Mouse (Mus musculus) lung, postnatal 4 days (tissue): ENCODE results near the gene Pnpla2.
"Not testable (repeated sequence)": the region's sequence is repeated elsewhere in the genome, so short reads cannot be mapped to it uniquely, and the experiment has no call there.

Source experiments
- DNase-seq, 2 experiments: peaks; one replicate each; pipeline ENCODE4 v3.0.0; 2021

The Pnpla2 gene

DNA sequence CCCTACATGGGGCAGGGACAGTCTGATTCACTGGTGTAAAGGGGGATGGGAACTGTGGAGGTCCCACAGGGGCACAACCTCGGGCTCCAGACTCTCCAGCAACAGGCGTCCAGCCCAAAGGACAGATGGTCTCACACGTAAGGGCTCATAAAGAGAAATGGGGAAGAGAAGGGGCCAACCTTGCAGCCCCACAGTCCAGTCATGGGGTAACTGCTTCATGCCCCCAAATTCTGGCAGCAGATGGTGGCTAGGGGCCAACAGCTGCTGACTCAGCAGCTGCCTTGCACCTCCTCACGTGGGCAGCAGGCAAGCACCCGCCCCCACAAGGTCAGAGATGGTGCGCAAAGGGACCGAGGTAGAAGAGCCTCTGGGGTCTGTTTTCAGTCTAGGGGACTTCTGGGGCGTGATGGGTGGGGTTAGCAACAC is 22.8 kb upstream of the Pnpla2 start:
- no peak for DNase-seq

GRCm38 (mm10) chr7:141432741-141433516 is 22.1 kb upstream of the Pnpla2 start:
- no peak for DNase-seq

- no peak for DNase-seq
Measured at GRCm38 (mm10) chr7:141433517-141434400, 21.2 kb upstream of the Pnpla2 start.

DNA sequence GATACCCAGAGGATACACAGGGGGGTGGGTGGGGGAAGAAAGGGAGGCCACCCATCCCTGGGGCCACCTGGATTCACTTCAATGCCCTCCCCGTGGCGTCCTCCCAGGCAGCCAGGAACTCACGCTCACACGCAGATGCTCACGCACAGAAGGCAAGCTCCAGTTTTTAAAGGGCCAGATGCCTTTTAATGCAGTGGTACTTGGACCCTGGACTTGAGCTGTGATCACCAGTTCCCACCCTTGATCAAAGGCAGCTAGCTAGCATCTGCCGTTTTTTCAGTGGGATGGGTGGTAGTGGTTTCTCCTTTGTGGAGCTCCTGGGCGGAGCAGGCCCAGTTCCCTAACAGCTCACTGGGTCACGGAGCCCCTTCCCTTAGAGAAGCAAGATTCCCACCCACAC is 20.5 kb upstream of the Pnpla2 start:
- no peak for DNase-seq

- DNase-seq: peak; percentile 53 to 61
Measured at GRCm38 (mm10) chr7:141435129-141435855, 19.7 kb upstream of the Pnpla2 start.

GRCm38 (mm10) chr7:141435856-141436522 is 19.0 kb upstream of the Pnpla2 start:
- no peak for DNase-seq

DNA sequence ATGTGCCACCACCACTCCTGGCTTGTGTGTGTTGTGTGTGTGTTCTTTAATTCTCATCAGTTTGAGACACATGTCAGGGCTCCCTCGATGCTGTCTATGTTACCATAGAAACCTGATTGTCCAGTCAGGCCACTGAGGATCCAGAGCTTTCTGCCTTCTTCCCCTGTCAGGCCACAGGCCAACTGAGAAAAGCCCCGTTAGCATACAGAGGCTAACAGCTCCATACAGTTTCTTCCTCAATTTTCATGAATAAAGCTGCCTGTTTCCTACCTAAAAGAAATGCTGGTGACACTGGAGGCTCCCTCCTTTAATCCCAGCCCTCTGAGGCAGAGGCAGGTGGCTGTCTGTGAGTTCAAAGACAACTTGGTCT is 18.5 kb upstream of the Pnpla2 start:
- DNase-seq: no peak

- peak; percentile 87 to 89 for DNase-seq
Measured at GRCm38 (mm10) chr7:141437178-141438120, 17.5 kb upstream of the Pnpla2 start, which contains the start of gene Slc25a22. TSS of gene Slc25a22 (minus strand) at chr7:141437892.

- no peak for DNase-seq
Measured at GRCm38 (mm10) chr7:141438201-141438968, 16.6 kb upstream of the Pnpla2 start.

GRCm38 (mm10) chr7:141439140-141439679 is 15.8 kb upstream of the Pnpla2 start:
- no peak for DNase-seq

DNA sequence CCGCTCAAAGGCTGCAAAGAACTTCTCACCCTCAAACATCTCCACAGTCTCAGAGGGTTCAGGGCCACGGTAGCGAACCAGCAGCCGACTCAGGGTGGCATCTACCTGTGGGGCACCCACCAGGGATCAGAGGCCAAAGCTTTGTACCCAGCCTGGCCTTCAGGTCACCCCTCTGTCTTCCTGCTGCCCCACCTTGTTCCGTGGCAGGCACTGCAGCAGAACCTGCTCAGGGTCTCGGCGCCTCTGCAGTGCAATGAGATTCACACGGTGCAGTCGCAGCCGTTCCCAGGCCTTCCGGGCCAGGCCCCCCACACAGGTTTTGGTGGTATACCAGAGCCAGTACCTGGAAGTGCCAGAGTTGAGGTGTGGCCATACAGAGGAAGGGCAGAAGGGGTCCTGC is 15.2 kb upstream of the Pnpla2 start:
- DNase-seq: no peak

DNA sequence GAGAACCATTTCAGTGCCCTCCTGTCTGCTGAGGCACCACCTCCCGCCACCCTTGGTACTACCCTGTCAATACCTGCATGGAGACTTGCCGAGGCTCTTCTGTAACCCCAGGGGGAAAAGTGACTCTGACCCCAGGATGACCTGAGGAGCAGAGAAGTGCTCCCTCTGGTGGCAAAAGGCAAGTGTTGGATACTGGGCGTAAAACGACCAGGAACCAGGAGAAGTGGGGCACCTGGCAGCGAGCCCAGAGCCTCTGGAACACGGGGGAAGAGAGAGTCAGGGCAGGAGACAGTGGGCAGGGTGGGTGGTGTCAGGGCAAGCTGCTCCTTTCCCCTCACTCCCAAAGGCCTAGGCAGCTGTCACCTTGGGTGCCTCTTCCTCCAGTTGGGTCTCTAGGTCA is 14.4 kb upstream of the Pnpla2 start:
- DNase-seq: peak; percentile 73 to 81

- peak in 1 of 2 experiments; percentile 26 for DNase-seq
Measured at GRCm38 (mm10) chr7:141441460-141441859, 13.5 kb upstream of the Pnpla2 start.

DNA sequence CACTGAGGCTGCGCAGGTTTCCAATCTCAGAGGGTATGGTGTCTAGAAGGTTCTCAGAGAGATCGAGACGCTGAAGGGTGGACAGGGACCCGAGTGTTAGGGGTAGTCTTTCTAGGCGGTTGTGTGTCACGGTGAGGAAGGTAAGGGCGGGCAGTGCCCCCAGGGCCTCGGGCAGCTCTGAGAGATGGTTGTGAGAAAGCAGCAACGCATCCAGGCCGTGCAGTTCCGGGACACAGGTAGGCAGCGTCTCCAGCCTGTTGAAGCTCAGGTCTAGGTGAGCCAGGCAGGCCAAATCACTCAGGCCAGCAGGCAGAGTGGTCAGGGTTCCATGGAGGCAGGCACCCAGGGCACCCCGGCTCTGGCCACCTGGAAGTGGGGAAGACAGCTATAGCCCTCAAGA is 12.8 kb upstream of the Pnpla2 start:
- DNase-seq: peak in 1 of 2 experiments; percentile 23

DNA sequence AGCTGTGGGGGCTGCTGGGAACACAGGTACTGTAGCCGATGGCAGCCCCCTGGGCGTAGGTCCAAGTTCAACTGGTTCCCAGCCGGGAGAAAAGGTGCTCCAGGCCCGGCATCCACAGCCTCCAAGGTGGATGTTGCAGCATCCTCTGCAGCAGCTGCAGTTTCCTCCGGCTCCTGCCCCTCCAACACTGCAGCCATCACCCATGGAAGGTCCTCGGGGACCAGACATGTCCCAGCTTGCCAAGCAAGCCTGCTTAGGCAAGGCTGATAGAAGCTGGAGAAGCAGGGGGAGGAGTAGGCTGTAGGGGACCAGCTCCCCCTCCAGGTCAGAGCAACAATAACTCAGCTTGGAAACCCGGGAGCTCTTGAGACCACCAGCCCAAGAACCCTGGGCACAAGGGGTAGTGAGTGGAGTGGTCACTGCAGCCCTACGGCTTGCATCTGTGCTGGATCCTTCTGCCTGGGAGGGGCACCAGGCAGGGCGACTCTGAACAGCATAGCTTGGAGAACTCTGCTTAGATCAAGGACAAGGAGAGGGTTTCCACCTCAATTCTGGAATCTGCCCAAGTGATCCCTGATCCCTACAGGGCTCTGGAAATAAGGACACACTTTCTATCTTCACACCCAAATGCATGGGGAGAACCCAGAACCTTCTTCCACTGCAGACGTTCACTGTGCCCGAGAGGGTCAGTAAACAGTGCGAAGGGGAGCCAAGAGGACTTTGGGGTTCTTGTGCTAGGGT is 11.7 kb upstream of the Pnpla2 start:
- peak; percentile 46 to 48 for DNase-seq

DNA sequence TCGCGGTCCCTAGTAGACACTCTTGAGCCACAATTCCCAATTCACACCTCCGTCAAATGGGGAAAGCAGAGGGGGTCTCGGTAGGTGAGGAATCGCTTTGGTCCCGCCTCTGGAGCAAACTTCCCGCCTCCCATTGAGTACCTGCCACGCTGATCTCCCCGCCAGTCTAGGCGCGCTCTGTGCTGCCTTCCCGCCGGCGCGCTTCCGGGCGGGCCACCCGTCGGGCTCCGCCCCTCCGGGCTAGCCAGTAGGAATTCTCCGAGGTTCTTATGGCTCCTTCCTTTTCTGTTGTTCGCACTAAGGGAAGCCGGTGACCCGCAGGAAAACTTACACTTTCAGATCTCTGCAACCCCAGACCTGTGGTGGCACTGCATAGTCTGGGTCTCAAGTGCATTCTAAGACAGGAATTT is 11.2 kb upstream of the Pnpla2 start, which contains the start of gene Pidd1:
TSS of gene Pidd1 (minus strand) at position 198 of the 410 bp plus-strand sequence.
- peak; percentile 79 to 86 for DNase-seq

- DNase-seq: not testable (repeated sequence)
Measured at GRCm38 (mm10) chr7:141446374-141446773, 8.6 kb upstream of the Pnpla2 start.

DNA sequence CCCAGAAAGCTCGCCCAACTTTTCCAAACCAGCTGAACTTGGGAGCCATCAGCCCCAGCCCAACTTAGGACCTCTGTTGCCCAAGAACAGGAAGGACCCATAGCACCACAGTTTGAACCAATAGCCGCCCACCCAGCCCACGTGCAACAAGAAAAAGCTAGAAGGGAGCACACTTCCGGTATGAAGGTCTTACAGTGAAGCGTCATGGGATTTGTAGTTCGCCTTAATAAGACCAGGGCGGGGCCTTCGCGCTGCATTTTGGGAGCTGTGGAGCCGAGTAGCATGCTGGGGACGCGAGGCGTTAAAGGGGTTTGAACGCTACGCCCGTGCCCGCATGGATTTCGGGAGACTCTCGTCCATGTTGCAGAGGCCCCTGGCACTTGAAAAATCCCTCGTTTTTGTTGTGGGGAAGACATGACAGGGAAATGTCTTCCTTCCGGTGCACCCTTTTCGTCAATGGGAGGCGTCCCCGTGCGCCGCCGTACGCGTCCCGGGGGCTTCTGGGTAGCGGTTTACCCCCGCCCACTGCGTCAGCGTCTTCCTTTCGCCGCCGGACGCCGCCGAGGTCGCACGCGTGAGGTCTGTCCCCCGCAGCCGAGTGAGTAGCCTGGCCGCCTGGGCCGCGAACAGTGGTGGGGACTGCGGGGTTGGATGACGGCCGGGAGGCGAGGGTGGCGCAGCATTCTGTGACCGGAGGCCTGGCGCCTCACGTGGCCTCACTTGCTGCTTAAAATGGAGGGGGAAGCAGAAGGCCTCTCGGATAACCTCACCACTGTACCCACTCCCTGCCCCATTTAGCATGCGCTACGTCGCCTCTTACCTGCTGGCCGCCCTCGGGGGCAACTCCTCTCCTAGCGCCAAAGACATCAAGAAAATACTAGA is 7.6 kb upstream of the Pnpla2 start, which contains the start of gene Rplp2:
TSS of gene Rplp2 (plus strand) at position 261 of the 882 bp plus-strand sequence.
- DNase-seq: peak; percentile 95 to 96
